Mouse (Mus musculus) embryonic facial prominence, embryonic 11.5 days (tissue): Measurements from ENCODE around the gene Fam107b. TPM values are rescaled to one million over a fixed set of nuclear protein-coding genes. Genes with fewer than 3 reads are reported as not detected.

Experiments
- ATAC-seq: fragments of 200-750 bp; cut with Nextera tagmentation; replicated peaks from 2 replicates; pipeline ENCODE4 v1.8.0; 2017; ENCODE audit warnings: low read depth; ENCODE audit not compliant: insufficient number of reproducible peaks, low FRiP score, low TSS enrichment
- DNase-seq: peaks from one replicate; pipeline ENCODE4 v3.0.0-alpha.2; 2015; ENCODE audit warnings: low spot score
- H3K27ac ChIP-seq: fragments of 300-500 bp; sonication (generic); replicated peaks from 2 replicates; pipeline ENCODE4 v1.5.1; 2014; ENCODE audit warnings: mild to moderate bottlenecking, low read depth, low read length, control low read depth
- H3K27me3 ChIP-seq: fragments of 300-500 bp; sonication (generic); 2 replicates; pipeline ENCODE4 v1.6.1; 2014; ENCODE audit warnings: mild to moderate bottlenecking, low read length, moderate library complexity, mixed read lengths; ENCODE audit not compliant: control insufficient read depth, insufficient read depth
- H3K36me3 ChIP-seq: fragments of 300-500 bp; sonication (generic); replicated peaks from 2 replicates; pipeline ENCODE4 v1.6.1; 2014; ENCODE audit warnings: low read depth, mild to moderate bottlenecking, low read length, moderate library complexity, mixed read lengths; ENCODE audit not compliant: control insufficient read depth, insufficient read depth
- H3K4me1 ChIP-seq: fragments of 300-500 bp; sonication (generic); 2 replicates; pipeline ENCODE4 v1.6.1; 2014; ENCODE audit warnings: low read length, mixed read lengths; ENCODE audit not compliant: control insufficient read depth, insufficient read depth
- H3K4me2 ChIP-seq: fragments of 300-500 bp; sonication (generic); 2 replicates; pipeline ENCODE4 v1.6.1; 2014; ENCODE audit warnings: low read depth, mild to moderate bottlenecking, control low read depth, low read length, moderate library complexity
- H3K4me3 ChIP-seq: fragments of 300-500 bp; sonication (generic); 2 replicates; pipeline ENCODE4 v1.5.1; 2014; ENCODE audit warnings: low read depth, low read length, control low read depth
- H3K9ac ChIP-seq: fragments of 300-500 bp; sonication (generic); replicated peaks from 2 replicates; pipeline ENCODE4 v1.6.1; 2014; ENCODE audit warnings: mild to moderate bottlenecking, control low read depth, low read length
- H3K9me3 ChIP-seq: fragments of 300-500 bp; sonication (generic); replicated peaks from 2 replicates; pipeline ENCODE4 v1.6.1; 2016; ENCODE audit warnings: mild to moderate bottlenecking, low read length, inconsistent platforms, mixed read lengths; ENCODE audit not compliant: control insufficient read depth
- WGBS: fragments of 180-500 bp; shearing (Covaris S2); extraction: QIAGEN DNeasy Blood & Tissue Kit; methylation state at CpG from one replicate; pipeline ENCODE4 v1.1.7; 2014; 5-methylcytosine and 5-hydroxymethylcytosine counted together
- polyA plus RNA-seq: library from polyadenylated mRNA; unstranded; fragments of >200 nt; fragmentation: Nextera tagmentation; extraction: Ambion mirVana; gene quantifications from 2 replicates; pipeline ENCODE4 v1.2.1, GENCODE M21; 2014

Fam107b gene
- polyA plus RNA-seq, 1 experiment from 2014 or later: 79.4 TPM

DNA sequence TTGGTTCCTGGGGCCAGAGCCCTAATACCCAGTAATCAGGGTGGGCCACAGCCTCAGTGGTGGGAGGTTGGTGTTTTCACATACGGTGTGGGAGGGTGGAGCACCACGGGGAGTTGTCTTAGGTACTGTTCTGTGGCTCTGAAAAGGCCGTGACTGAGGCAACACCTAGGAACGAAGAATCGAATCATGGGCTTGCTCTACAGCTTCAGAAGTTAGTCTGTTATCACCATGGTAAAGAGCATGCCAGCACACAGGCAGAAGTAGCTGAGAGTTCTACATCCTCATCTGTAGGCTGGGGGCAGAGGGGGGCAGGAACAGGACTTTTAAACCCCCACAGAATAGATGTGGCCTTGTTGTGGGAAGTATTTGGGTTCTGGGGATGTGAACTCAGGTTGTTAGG lies 182.6 kb downstream of the Fam107b start:
- H3K27ac ChIP-seq: no peak overlapping the region
- no peak overlapping the region for H3K4me3 ChIP-seq
- no peaks in the 10 kb centered on the region; the same call in none of the 2 replicates for H3K4me1 ChIP-seq
- no peaks in the 10 kb centered on the region for H3K36me3 ChIP-seq
- 83% methylated on average over 5 of the region's 5 CpGs for WGBS
- H3K4me2 ChIP-seq: no peak overlapping the region
- H3K27me3 ChIP-seq: no peaks in the 10 kb centered on the region
- H3K9me3 ChIP-seq: no peaks in the 10 kb centered on the region
- no peak overlapping the region for H3K9ac ChIP-seq
- ATAC-seq (no peak), DNase-seq (no peak)

GRCm38 (mm10) chr2:3753749-3754148 lies 183.5 kb downstream of the Fam107b start:
- no peaks in the 10 kb centered on the region for H3K36me3 ChIP-seq
- H3K27ac ChIP-seq: no peak overlapping the region
- no peak overlapping the region for H3K4me2 ChIP-seq
- DNase-seq: no peak
- no peak overlapping the region for H3K9ac ChIP-seq
- 75% methylated on average over 2 of the region's 2 CpGs for WGBS
- H3K9me3 ChIP-seq: no peaks in the 10 kb centered on the region
- no peaks in the 10 kb centered on the region; the same call in none of the 2 replicates for H3K4me1 ChIP-seq
- ATAC-seq: no peak
- no peak overlapping the region for H3K4me3 ChIP-seq
- no peaks in the 10 kb centered on the region for H3K27me3 ChIP-seq

DNA sequence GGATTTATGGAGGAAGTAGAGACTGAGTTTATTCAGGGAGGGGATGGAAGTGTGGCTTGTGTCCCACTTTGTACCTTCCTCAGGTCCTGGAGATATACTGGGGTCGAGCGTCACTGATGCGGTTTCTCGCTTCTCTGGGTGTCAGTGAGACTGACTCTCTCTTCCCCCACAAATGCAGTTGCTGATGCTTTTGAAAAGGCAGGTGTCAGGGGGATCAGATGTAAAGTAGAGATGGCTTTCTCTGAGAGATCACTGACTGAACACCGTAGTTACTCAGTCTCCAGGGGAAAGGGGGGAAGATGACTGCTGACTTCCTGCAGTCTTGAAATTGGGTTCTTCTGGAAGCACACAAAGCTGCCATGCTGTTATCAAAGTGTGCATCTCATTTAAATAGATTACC lies 185.6 kb downstream of the Fam107b start:
- Histone ChIP-seq H3K4me1 (no peaks in the 10 kb centered on the region), H3K36me3 (no peaks in the 10 kb centered on the region), H3K9me3 (no peaks in the 10 kb centered on the region), H3K9ac (no peak overlapping the region), H3K4me2 (no peak overlapping the region), H3K27ac (no peak overlapping the region), H3K27me3 (no peaks in the 10 kb centered on the region), H3K4me3 (no peak overlapping the region)
- ATAC-seq (no peak), DNase-seq (no peak)
- 86% methylated on average over 5 of the region's 5 CpGs for WGBS

DNA sequence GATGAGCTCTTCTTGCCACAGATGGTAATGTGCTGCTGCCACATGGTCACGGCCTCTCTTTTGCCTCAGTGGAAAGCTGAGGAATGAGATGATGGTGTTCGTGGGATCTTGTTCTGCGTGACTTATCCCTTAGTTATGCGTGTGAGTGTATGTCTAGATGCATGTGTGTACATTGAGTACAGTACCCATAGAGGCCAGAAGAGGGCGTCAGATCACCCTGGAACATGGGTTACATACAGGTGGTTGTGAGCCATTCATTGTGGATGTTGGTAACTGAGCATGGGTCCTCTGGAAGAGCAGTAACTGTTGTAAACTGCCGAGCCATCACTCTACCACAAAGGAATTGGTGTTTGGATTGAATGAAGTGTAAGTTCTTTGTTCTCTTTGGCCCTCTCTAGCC lies 188.1 kb downstream of the Fam107b start:
- no peak for ATAC-seq
- Histone ChIP-seq H3K27me3 (no peaks in the 10 kb centered on the region), H3K4me2 (no peak overlapping the region), H3K4me3 (no peak overlapping the region), H3K4me1 (no peaks in the 10 kb centered on the region), H3K9me3 (no peaks in the 10 kb centered on the region), H3K36me3 (no peaks in the 10 kb centered on the region), H3K27ac (no peak overlapping the region), H3K9ac (no peak overlapping the region)
- 89% methylated on average over 6 of the region's 6 CpGs for WGBS
- DNase-seq: no peak

- Histone ChIP-seq H3K27me3 (no peaks in the 10 kb centered on the region), H3K4me1 (no peaks in the 10 kb centered on the region), H3K9ac (no peak overlapping the region), H3K27ac (no peak overlapping the region), H3K36me3 (no peaks in the 10 kb centered on the region), H3K4me2 (no peak overlapping the region), H3K9me3 (no peaks in the 10 kb centered on the region), H3K4me3 (no peak overlapping the region)
- ATAC-seq (no peak), DNase-seq (no peak)
- 87% methylated on average over 6 of the region's 6 CpGs for WGBS
Measured at GRCm38 (mm10) chr2:3760234-3760836, 190.0 kb downstream of the Fam107b start.

DNA sequence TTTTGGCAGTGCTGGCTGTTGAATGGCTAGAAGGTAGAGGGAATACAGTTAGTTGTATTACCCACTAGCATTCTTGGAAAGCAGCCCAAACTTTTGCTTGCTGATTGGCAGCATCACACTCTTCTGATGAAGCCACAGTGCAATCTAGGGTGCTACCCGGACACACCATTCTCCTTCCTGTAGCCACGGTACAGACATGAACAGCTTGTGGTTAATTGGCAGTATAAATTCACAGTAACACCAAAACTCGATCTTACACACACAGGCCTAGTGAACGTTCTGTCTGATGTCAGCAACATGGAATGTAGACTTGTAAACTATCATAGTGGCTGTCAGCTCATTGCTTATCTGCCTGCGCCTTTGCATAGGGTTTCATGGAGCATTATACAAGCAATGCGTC lies 193.8 kb downstream of the Fam107b start:
- Histone ChIP-seq H3K27ac (no peak overlapping the region), H3K4me3 (no peak overlapping the region), H3K27me3 (no peaks in the 10 kb centered on the region), H3K9me3 (no peaks in the 10 kb centered on the region), H3K9ac (no peak overlapping the region), H3K4me2 (no peak overlapping the region), H3K36me3 (no peaks in the 10 kb centered on the region), H3K4me1 (no peaks in the 10 kb centered on the region)
- no peak for DNase-seq
- WGBS: 82% methylated on average over 6 of the region's 6 CpGs
- ATAC-seq: no peak

- H3K4me1 ChIP-seq: no peaks in the 10 kb centered on the region
- WGBS: 52% methylated on average over 11 of the region's 11 CpGs
- H3K9me3 ChIP-seq: no peaks in the 10 kb centered on the region
- ATAC-seq: no peak
- no peak overlapping the region for H3K4me3 ChIP-seq
- no peaks in the 10 kb centered on the region for H3K27me3 ChIP-seq
- no peak overlapping the region for H3K27ac ChIP-seq
- no peak overlapping the region for H3K4me2 ChIP-seq
- peak; percentile 29 for DNase-seq
- H3K36me3 ChIP-seq: no peaks in the 10 kb centered on the region
- H3K9ac ChIP-seq: no peak overlapping the region
Measured at GRCm38 (mm10) chr2:3765957-3766783, 195.9 kb downstream of the Fam107b start.

- H3K4me1 ChIP-seq: no peaks in the 10 kb centered on the region
- DNase-seq (peak; percentile 88), ATAC-seq (peak; percentile 67)
- H3K4me2 ChIP-seq: no peak overlapping the region
- H3K36me3 ChIP-seq: no peaks in the 10 kb centered on the region
- no peaks in the 10 kb centered on the region for H3K27me3 ChIP-seq
- no peaks in the 10 kb centered on the region for H3K9me3 ChIP-seq
- H3K9ac ChIP-seq: no peak overlapping the region
- no peak overlapping the region for H3K27ac ChIP-seq
- WGBS: 28% methylated on average over 6 of the region's 6 CpGs
- H3K4me3 ChIP-seq: no peak overlapping the region
Measured at GRCm38 (mm10) chr2:3769260-3769659, 199.0 kb downstream of the Fam107b start.
